Mouse (Mus musculus): ENCODE data around the gene Alkbh1.

GRCm38 (mm10) chr12:87410999-87411398, 32.8 kb downstream of the Alkbh1 start:
- TF ChIP-seq CTCF (IDR thresholded peaks at IDR 0.05; ENCODE audit: extremely low read depth, insufficient read length, insufficient replicate concordance, low read depth, low read length): no peak
- TF ChIP-seq POLR2A (IDR thresholded peaks at IDR 0.05; ENCODE audit: low read depth, low read length): no peak

Data from small intestine, adult 2 months (tissue).